Mouse (Mus musculus): ENCODE results near the gene Cand2. TPM values are rescaled to one million over a fixed set of nuclear protein-coding genes. Genes with fewer than 3 reads are reported as not detected.

Cand2 gene
- total RNA-seq, 1 experiment = 10.7 TPM

DNA sequence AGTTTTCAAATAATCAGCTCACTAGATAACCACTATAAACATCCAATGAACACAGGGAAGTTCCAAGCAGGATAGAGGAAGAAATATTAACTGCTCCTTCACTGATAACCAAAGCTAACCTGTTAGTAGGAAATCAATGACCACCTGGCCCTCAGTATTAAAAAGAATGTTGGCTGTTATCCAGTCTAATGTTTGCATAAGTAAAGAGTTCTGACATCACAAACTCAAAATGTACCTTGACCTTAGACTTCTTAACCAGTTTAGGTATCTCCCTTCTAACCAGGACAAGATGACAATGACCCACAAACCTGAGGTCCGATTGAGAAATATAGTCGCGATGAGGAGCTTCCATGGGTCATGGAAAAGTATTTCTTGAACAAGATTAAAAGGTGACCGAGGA is 70.7 kb downstream of the Cand2 start:
- H3K9ac ChIP-seq (ENCODE audit: insufficient read depth, low read depth, low read length, poor library complexity, severe bottlenecking) = no peak overlapping the region
- no peak for DNase-seq (ENCODE audit: low read depth, low spot score)
- no peaks in the 10 kb centered on the region for H3K9me3 ChIP-seq (ENCODE audit: control insufficient read depth, insufficient read depth, low read depth, low read length)
- TF ChIP-seq HCFC1 (IDR thresholded peaks at IDR 0.05; ENCODE audit: borderline replicate concordance, insufficient read depth, low read length) (no peak), ZNF384 (IDR thresholded peaks at IDR 0.05; ENCODE audit: low read depth, low read length) (no peak), ZC3H11A (IDR thresholded peaks at IDR 0.05; ENCODE audit: borderline replicate concordance, low read depth, low read length) (no peak), CHD2 (IDR thresholded peaks at IDR 0.05; ENCODE audit: low read depth, low read length) (no peak), MAFK (IDR thresholded peaks at IDR 0.05; ENCODE audit: insufficient read depth, low read depth, low read length) (no peak)
- peaks cover 0 to 2% of the 10 kb centered on the region in 2 experiments; a peak in 1 of 4 replicates for H3K4me1 ChIP-seq (ENCODE audit: control insufficient read depth in 2 of 2, insufficient read depth in 2 of 2, low read length in 2 of 2, poor library complexity in 1 of 2)
- H3K36me3 ChIP-seq (ENCODE audit: control insufficient read depth, insufficient read depth, low read length, poor library complexity, severe bottlenecking) = peaks cover 22% of the 10 kb centered on the region
- H3K27ac ChIP-seq (ENCODE audit: insufficient read depth, low read depth, low read length, poor library complexity, severe bottlenecking) = no peak overlapping the region
- in situ Hi-C loops (cut with MboI; ENCODE audit: low sequenced_read_pairs in 2 of 2, unreplicated experiment in 2 of 2) = no loop called here
- no peak overlapping the region for H3K4me3 ChIP-seq (ENCODE audit: insufficient read depth in 1 of 2, low read depth in 1 of 2, low read length in 2 of 2, poor library complexity in 1 of 2, severe bottlenecking in 1 of 2)

GRCm38 (mm10) chr6:115846640-115847411 is 72.5 kb downstream of the Cand2 start:
- H3K9me3 ChIP-seq (ENCODE audit: control insufficient read depth, insufficient read depth, low read depth, low read length) = no peaks in the 10 kb centered on the region
- peaks cover 23% of the 10 kb centered on the region for H3K36me3 ChIP-seq (ENCODE audit: control insufficient read depth, insufficient read depth, low read length, poor library complexity, severe bottlenecking)
- H3K4me3 ChIP-seq (ENCODE audit: insufficient read depth in 1 of 2, low read depth in 1 of 2, low read length in 2 of 2, poor library complexity in 1 of 2, severe bottlenecking in 1 of 2) = no peak overlapping the region
- no peak overlapping the region for H3K27ac ChIP-seq (ENCODE audit: insufficient read depth, low read depth, low read length, poor library complexity, severe bottlenecking)
- no peak for DNase-seq (ENCODE audit: low read depth, low spot score)
- TF ChIP-seq CHD2 (IDR thresholded peaks at IDR 0.05; ENCODE audit: low read depth, low read length) = no peak
- no peak for TF ChIP-seq ZC3H11A (IDR thresholded peaks at IDR 0.05; ENCODE audit: borderline replicate concordance, low read depth, low read length)
- TF ChIP-seq HCFC1 (IDR thresholded peaks at IDR 0.05; ENCODE audit: borderline replicate concordance, insufficient read depth, low read length) = no peak
- no peak for TF ChIP-seq ZNF384 (IDR thresholded peaks at IDR 0.05; ENCODE audit: low read depth, low read length)
- no peak for TF ChIP-seq MAFK (IDR thresholded peaks at IDR 0.05; ENCODE audit: insufficient read depth, low read depth, low read length)
- H3K4me1 ChIP-seq (ENCODE audit: control insufficient read depth in 2 of 2, insufficient read depth in 2 of 2, low read length in 2 of 2, poor library complexity in 1 of 2) = peaks cover 0 to 2% of the 10 kb centered on the region in 2 experiments; a peak in 1 of 4 replicates
- in situ Hi-C loops (cut with MboI; ENCODE audit: low sequenced_read_pairs in 2 of 2, unreplicated experiment in 2 of 2) = no loop called here
- no peak overlapping the region for H3K9ac ChIP-seq (ENCODE audit: insufficient read depth, low read depth, low read length, poor library complexity, severe bottlenecking)

GRCm38 (mm10) chr6:115848598-115849304 is 74.4 kb downstream of the Cand2 start:
- Histone ChIP-seq H3K4me3 (ENCODE audit: insufficient read depth in 1 of 2, low read depth in 1 of 2, low read length in 2 of 2, poor library complexity in 1 of 2, severe bottlenecking in 1 of 2) (no peak overlapping the region), H3K9me3 (ENCODE audit: control insufficient read depth, insufficient read depth, low read depth, low read length) (no peaks in the 10 kb centered on the region), H3K9ac (ENCODE audit: insufficient read depth, low read depth, low read length, poor library complexity, severe bottlenecking) (no peak overlapping the region), H3K27ac (ENCODE audit: insufficient read depth, low read depth, low read length, poor library complexity, severe bottlenecking) (no peak overlapping the region), H3K36me3 (ENCODE audit: control insufficient read depth, insufficient read depth, low read length, poor library complexity, severe bottlenecking) (peaks cover 22% of the 10 kb centered on the region), H3K4me1 (ENCODE audit: control insufficient read depth in 2 of 2, insufficient read depth in 2 of 2, low read length in 2 of 2, poor library complexity in 1 of 2) (peaks cover 0 to 2% of the 10 kb centered on the region in 2 experiments; a peak in 1 of 4 replicates)
- in situ Hi-C loops (cut with MboI; ENCODE audit: low sequenced_read_pairs in 2 of 2, unreplicated experiment in 2 of 2) = no loop called here
- no peak for DNase-seq (ENCODE audit: low read depth, low spot score)
- TF ChIP-seq HCFC1 (IDR thresholded peaks at IDR 0.05; ENCODE audit: borderline replicate concordance, insufficient read depth, low read length) (no peak), CHD2 (IDR thresholded peaks at IDR 0.05; ENCODE audit: low read depth, low read length) (no peak), MAFK (IDR thresholded peaks at IDR 0.05; ENCODE audit: insufficient read depth, low read depth, low read length) (no peak), ZC3H11A (IDR thresholded peaks at IDR 0.05; ENCODE audit: borderline replicate concordance, low read depth, low read length) (no peak), ZNF384 (IDR thresholded peaks at IDR 0.05; ENCODE audit: low read depth, low read length) (no peak)

GRCm38 (mm10) chr6:115852446-115853090 is 78.2 kb downstream of the Cand2 start:
- DNase-seq (ENCODE audit: low read depth, low spot score) = no peak
- TF ChIP-seq ZNF384 (IDR thresholded peaks at IDR 0.05; ENCODE audit: low read depth, low read length) = no peak
- TF ChIP-seq MAFK (IDR thresholded peaks at IDR 0.05; ENCODE audit: insufficient read depth, low read depth, low read length) = no peak

More at GRCm38 (mm10) chr6:115852446-115853090, 78.2 kb downstream of the Cand2 start:
- Histone ChIP-seq H3K36me3 (ENCODE audit: control insufficient read depth, insufficient read depth, low read length, poor library complexity, severe bottlenecking) (peaks cover 12% of the 10 kb centered on the region), H3K9ac (ENCODE audit: insufficient read depth, low read depth, low read length, poor library complexity, severe bottlenecking) (peak overlapping the region; percentile 83), H3K27ac (ENCODE audit: insufficient read depth, low read depth, low read length, poor library complexity, severe bottlenecking) (peak overlapping the region; percentile 81), H3K9me3 (ENCODE audit: control insufficient read depth, insufficient read depth, low read depth, low read length) (no peaks in the 10 kb centered on the region), H3K4me1 (ENCODE audit: control insufficient read depth in 2 of 2, insufficient read depth in 2 of 2, low read length in 2 of 2, poor library complexity in 1 of 2) (no peaks in the 10 kb centered on the region), H3K4me3 (ENCODE audit: insufficient read depth in 1 of 2, low read depth in 1 of 2, low read length in 2 of 2, poor library complexity in 1 of 2, severe bottlenecking in 1 of 2) (peak overlapping the region; percentile 76 to 84)
- in situ Hi-C loops (cut with MboI; ENCODE audit: low sequenced_read_pairs in 2 of 2, unreplicated experiment in 2 of 2) = no loop called here
